Mouse (Mus musculus) testis, postnatal 10 days (tissue): Measurements from ENCODE around the gene Fan1.
A peak's percentile ranks its signal among the peaks of the same experiment; 100 is the strongest.

Source experiments
- DNase-seq: peaks from one replicate; pipeline ENCODE4 v3.0.0; 2021; ENCODE audit warnings: low spot score

Gene Fan1

GRCm38 (mm10) chr7:64331309-64331708, 42.6 kb downstream of the Fan1 start:
- no peak for DNase-seq

DNA sequence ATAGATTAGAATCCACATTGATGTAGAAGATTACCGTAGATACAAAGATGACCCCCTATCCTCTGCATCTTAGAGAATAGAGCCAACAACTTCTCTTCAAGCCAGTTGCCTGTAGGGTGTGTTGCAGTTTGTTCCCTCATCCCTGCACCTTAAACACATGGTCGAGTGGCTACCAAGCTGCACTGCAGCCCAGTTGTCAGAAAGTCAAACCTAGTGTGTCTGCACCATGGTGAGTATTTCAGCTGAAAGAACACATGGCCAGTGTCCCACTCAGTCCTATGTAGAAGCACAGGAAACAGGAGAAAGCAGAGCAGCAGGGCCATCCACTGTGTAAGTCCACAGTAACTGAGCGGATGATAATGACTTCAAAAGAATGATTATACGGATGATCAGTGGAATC, 46.4 kb downstream of the Fan1 start:
- no peak for DNase-seq

DNA sequence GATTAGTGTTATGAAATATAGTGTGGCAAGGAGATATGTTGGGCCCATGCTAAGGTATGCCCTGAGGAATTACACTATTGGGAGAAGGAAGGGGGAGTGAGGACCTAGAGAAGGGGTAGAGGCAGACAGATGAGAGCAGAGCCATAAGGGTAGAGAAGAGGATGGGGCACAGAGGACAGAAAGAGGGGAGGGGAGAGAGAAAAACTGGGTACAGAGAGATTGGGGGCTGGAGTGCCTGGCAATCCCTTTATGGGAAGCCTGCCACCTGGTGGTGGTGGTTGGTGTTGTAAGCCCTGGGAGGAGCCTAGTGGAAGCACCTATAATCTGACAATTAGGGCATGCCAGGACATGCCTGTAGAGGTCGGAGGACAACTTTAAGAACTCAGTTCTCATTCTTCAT, 47.0 kb downstream of the Fan1 start:
- DNase-seq: peak; percentile 90

DNA sequence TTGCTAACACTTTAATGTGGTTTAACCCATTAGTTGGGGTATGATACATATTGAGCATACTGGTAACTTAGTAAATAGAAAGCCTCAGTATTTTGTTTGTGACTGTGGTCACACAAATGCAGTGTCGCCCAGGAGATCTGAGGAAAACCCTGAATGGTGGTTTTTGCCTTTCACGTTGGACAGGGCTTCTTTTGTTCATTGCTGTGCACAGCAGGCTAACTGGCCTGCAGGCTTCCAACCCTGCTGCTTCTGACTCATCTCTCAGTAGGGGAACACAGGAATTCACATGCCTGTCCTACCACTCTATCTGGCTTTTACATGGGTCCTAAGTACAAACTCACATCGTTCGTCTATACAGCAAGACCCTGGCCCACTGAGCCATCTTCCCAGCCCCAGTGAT, 52.2 kb downstream of the Fan1 start:
- DNase-seq: no peak

DNA sequence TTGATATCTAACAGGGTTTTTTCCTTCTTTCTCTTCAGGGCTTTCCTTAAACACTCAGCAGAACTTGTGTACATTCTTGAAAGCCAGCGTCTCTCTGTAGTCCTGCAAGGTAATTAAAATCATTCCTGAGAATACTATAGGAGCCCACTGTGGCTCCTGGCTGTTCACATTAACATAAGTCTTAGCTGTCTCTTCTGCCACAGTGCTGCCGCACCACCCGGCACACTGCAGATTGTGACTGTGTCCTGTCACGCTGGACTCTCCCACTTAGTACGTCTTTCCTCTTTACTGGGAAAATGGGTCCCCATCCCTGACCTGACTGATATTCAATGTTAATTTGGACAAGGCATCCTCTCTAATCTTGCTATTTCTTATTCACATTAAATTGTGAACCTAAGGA, 52.8 kb downstream of the Fan1 start:
- DNase-seq: no peak

DNA sequence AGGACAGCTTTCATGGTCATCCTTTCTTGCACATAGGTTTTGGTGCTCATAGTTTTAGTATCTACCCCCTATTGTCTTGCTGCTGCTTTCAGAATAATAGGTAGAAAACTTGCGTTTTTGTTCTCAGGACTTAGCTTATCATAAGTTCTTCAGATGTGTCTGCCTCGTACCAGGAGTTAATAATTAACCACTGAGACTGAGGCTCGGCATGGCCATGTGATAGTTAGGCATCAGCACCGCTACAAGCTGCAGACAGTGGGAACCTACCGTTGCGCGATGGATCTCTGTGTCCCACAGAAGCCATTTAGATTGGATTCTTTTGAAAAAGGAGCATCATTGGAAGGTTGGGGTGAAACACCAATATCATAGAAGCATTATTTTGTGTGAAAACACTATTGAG, 61.1 kb downstream of the Fan1 start:
- no peak for DNase-seq

DNA sequence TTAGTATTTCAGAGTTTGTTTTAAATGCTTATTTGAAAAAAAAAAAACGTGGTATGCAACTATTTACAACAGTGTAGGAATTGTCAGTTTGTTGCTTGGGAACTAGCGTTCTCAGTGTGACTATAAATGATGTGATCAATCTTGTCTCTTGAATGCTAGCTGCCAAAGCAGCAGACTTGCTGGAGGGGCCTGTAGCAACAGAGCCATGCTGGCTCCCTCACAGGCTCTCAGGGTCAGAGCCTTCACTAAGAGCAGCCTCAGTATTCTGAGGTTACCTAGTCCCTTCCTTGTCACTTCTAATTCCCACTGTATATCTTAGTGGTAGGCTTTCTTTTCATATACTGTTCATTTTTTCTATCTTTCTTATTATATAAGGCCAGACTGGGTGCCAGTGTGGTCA, 63.1 kb downstream of the Fan1 start:
- no peak for DNase-seq

DNA sequence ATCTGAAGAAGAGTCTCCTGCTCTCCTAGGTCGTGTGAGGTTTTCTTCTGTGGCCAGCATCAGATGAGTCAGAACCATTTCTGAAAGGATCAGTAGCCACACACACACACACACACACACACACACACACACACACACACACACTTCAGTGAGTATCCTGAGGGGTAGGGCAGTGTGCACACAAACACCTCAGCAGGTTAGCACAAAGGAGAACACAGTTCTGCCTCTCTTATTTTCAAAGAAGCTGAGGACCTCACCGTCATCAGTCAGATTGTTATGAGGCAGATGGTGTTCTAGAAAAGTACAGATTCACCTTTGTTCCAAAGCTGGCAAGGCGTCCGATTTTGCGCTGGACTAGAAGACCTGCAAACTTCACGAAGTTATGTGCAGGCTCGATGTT, 63.7 kb downstream of the Fan1 start:
- no peak for DNase-seq
